Mouse (Mus musculus) small intestine, adult 2 months (tissue): ENCODE data around the gene CK137956.

Source experiments
- CTCF ChIP-seq: fragments of 200-500 bp; IDR thresholded peaks from 2 replicates; pipeline ENCODE4 v1.5.1; 2012; ENCODE audit warnings: low read depth, mild to moderate bottlenecking, control low read depth, inconsistent platforms, low read length, moderate library complexity, mixed read lengths; ENCODE audit not compliant: insufficient replicate concordance, insufficient read length; ENCODE audit errors: extremely low read depth
- POLR2A ChIP-seq: fragments of 200-500 bp; IDR thresholded peaks from 2 replicates; pipeline ENCODE4 v1.6.1; 2012; ENCODE audit warnings: low read depth, mild to moderate bottlenecking, control low read depth, inconsistent platforms, low read length, moderate library complexity

DNA sequence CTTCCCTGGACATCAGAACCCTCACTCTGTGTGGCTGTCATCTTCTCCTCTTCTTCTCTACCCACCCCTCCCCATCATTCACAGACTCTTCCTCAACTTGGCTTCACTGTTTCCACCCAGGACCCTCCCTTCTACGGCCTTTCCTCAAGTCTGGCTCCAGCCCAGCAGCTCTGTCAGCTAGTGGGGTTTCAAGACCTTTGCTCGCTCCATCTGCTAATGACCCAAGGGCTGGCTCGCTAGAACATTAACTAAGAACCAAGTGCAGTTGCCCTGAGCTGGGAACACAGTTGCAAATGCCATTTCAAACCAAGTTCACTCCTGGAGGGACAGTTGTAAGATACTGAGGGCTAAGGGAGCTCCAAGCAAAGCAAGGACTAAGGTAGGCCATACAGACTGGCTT is 28.5 kb upstream of the CK137956 start:
- TF ChIP-seq POLR2A: no peak
- no peak for TF ChIP-seq CTCF
